Mouse (Mus musculus) thymus, adult 2 months (tissue): ENCODE results near the gene Psmc3.
A peak's percentile ranks its signal among the peaks of the same experiment; 100 is the strongest.

Source experiments
- CTCF ChIP-seq: fragments of 200-500 bp; IDR thresholded peaks from 2 replicates; pipeline ENCODE4 v1.5.1; 2012; ENCODE audit warnings: mild to moderate bottlenecking, control low read depth, low read length, moderate library complexity, borderline replicate concordance; ENCODE audit not compliant: control insufficient read depth, poor library complexity, insufficient read depth; ENCODE audit errors: extremely low read depth
- POLR2A ChIP-seq: fragments of 200-500 bp; IDR thresholded peaks from 2 replicates; pipeline ENCODE4 v1.6.1; 2012; ENCODE audit warnings: mild to moderate bottlenecking, low read length, control low read depth, moderate library complexity; ENCODE audit not compliant: control insufficient read depth, poor library complexity, insufficient read depth; ENCODE audit errors: extremely low read depth

- TF ChIP-seq CTCF (peak; percentile 82; the same call in 1 of the 2 replicates), POLR2A (no peak)
Observed at GRCm38 (mm10) chr2:91101124-91101740, 47.4 kb downstream of the Psmc3 start.
